Mouse (Mus musculus) E14TG2a.4 (cell line): ENCODE data around the gene Asxl1.

Experiments
- H3K27me3 ChIP-seq: 2 replicates; pipeline ENCODE4 v1.6.1; 2014; ENCODE audit warnings: low read length, control low read depth; ENCODE audit not compliant: insufficient read depth
- H3K36me3 ChIP-seq: 2 replicates; pipeline ENCODE4 v1.6.1; 2014; ENCODE audit warnings: low read length, control low read depth; ENCODE audit not compliant: insufficient read depth
- H3K4me1 ChIP-seq: replicated peaks from 2 replicates; pipeline ENCODE4 v1.6.1; 2014; ENCODE audit warnings: low read depth, low read length, control low read depth
- H3K4me3 ChIP-seq: replicated peaks from 2 replicates; pipeline ENCODE4 v1.5.1; 2014; ENCODE audit warnings: mild to moderate bottlenecking, low read length
- H3K9me3 ChIP-seq: 2 replicates; pipeline ENCODE4 v1.6.1; 2014; ENCODE audit warnings: low read length, control low read depth
- CTCF ChIP-seq: conservative IDR thresholded peaks from 2 replicates; pipeline ENCODE4 v1.5.1; 2014; ENCODE audit warnings: low read length
- NANOG ChIP-seq: IDR thresholded peaks from 2 replicates; pipeline ENCODE4 v1.6.1; 2014; ENCODE audit warnings: borderline replicate concordance, low read length, mixed read lengths
- POU5F1 ChIP-seq: IDR thresholded peaks from 2 replicates; pipeline ENCODE4 v1.6.1; 2014; ENCODE audit warnings: low read length, borderline replicate concordance

The Asxl1 gene

GRCm38 (mm10) chr2:153425124-153425844, 79.7 kb downstream of the Asxl1 start:
- Histone ChIP-seq H3K36me3 (0 out of 2 replicates have a peak, but pooled peaks cover 3% of the 10 kb centered on the region), H3K4me1 (peaks cover 42% of the 10 kb centered on the region), H3K27me3 (no peaks in the 10 kb centered on the region), H3K4me3 (no peak overlapping the region), H3K9me3 (no peaks in the 10 kb centered on the region)
- no peak for TF ChIP-seq NANOG
- no peak for TF ChIP-seq CTCF
- TF ChIP-seq POU5F1 = no peak

GRCm38 (mm10) chr2:153425998-153426670, 80.5 kb downstream of the Asxl1 start:
- TF ChIP-seq CTCF (no peak), POU5F1 (no peak), NANOG (no peak)
- Histone ChIP-seq H3K27me3 (no peaks in the 10 kb centered on the region), H3K4me1 (peaks cover 33% of the 10 kb centered on the region), H3K36me3 (peaks cover 10% of the 10 kb centered on the region; the same call in 1 of the 2 replicates), H3K9me3 (no peaks in the 10 kb centered on the region), H3K4me3 (no peak overlapping the region)

DNA sequence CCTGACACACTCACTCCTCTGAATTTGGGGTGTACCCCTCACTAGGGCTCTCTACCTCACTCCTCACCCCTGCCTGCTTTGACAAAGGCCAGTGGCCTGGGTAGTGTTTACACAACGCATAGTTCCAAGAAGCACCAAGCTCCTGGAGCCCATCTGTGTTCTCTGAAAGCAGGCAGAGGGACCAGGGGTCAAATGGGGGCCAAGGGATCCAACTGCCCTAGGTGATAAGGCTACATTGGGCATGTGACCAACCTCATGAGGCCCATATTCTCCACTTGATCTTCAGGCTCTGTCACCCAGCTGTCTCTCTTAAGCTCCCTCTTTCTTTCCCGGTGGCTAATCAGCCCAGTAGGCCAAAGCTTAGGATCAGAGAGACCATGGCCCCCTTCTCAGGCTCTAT, 81.3 kb downstream of the Asxl1 start:
- no peaks in the 10 kb centered on the region for H3K27me3 ChIP-seq
- H3K4me1 ChIP-seq = peaks cover 27% of the 10 kb centered on the region
- no peaks in the 10 kb centered on the region for H3K9me3 ChIP-seq
- H3K4me3 ChIP-seq = no peak overlapping the region
- TF ChIP-seq NANOG (no peak), POU5F1 (no peak), CTCF (no peak)
- H3K36me3 ChIP-seq = peaks cover 16% of the 10 kb centered on the region; the same call in 1 of the 2 replicates

GRCm38 (mm10) chr2:153428485-153428884, 82.9 kb downstream of the Asxl1 start:
- no peaks in the 10 kb centered on the region for H3K27me3 ChIP-seq
- H3K4me3 ChIP-seq = no peak overlapping the region
- H3K4me1 ChIP-seq = peaks cover 23% of the 10 kb centered on the region
- no peaks in the 10 kb centered on the region for H3K9me3 ChIP-seq
- no peak for TF ChIP-seq CTCF
- TF ChIP-seq POU5F1 = no peak
- TF ChIP-seq NANOG = no peak
- H3K36me3 ChIP-seq = peaks cover 19% of the 10 kb centered on the region; the same call in 1 of the 2 replicates

DNA sequence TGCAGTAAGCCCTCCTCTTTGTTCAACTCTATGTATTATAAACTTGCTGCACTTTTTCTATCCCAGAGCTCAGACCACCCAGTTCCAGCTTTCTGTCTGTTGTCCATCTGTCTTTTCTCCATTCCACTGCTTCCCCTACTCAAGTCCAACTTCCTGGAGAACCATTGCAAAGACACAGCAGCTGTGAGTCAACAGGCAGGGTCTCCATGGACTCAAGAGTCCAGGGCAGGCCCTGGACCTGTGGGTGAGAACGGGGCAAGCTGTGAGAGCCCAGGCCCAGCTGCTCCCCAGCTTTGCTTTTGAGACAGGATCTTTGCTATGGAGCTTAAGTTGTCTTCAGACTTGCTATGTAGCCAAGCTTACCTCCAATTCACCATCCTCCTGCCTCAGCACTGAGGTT, 84.9 kb downstream of the Asxl1 start:
- Histone ChIP-seq H3K27me3 (no peaks in the 10 kb centered on the region), H3K9me3 (no peaks in the 10 kb centered on the region), H3K4me3 (no peak overlapping the region), H3K4me1 (peaks cover 39% of the 10 kb centered on the region), H3K36me3 (peaks cover 19% of the 10 kb centered on the region; the same call in 1 of the 2 replicates)
- TF ChIP-seq CTCF (no peak), NANOG (no peak), POU5F1 (no peak)

GRCm38 (mm10) chr2:153432492-153432891, 86.9 kb downstream of the Asxl1 start:
- H3K27me3 ChIP-seq = no peaks in the 10 kb centered on the region
- no peak overlapping the region for H3K4me3 ChIP-seq
- peaks cover 19% of the 10 kb centered on the region; the same call in 1 of the 2 replicates for H3K36me3 ChIP-seq
- peaks cover 46% of the 10 kb centered on the region for H3K4me1 ChIP-seq
- no peak for TF ChIP-seq NANOG
- no peak for TF ChIP-seq POU5F1
- TF ChIP-seq CTCF = no peak
- no peaks in the 10 kb centered on the region for H3K9me3 ChIP-seq

GRCm38 (mm10) chr2:153433859-153434258, 88.2 kb downstream of the Asxl1 start:
- H3K36me3 ChIP-seq = peaks cover 19% of the 10 kb centered on the region; the same call in 1 of the 2 replicates
- no peak for TF ChIP-seq POU5F1
- no peak for TF ChIP-seq NANOG
- no peak for TF ChIP-seq CTCF
- no peaks in the 10 kb centered on the region for H3K9me3 ChIP-seq

More at GRCm38 (mm10) chr2:153433859-153434258, 88.2 kb downstream of the Asxl1 start:
- Histone ChIP-seq H3K27me3 (no peaks in the 10 kb centered on the region; the same call in 1 of the 2 replicates), H3K4me1 (peaks cover 55% of the 10 kb centered on the region), H3K4me3 (no peak overlapping the region)
